Mouse (Mus musculus): ENCODE results near the gene Hs2st1.
"Not testable (repeated sequence)": the region's sequence is repeated elsewhere in the genome, so short reads cannot be mapped to it uniquely, and the experiment has no call there.

The Hs2st1 gene

GRCm38 (mm10) chr3:144570047-144570815, at the start of gene Hs2st1, which contains the start of gene Selenof:
Gene Hs2st1, minus strand, starts transcription at chr3:144570181.
Gene Selenof, plus strand, starts transcription at chr3:144570304.
- in situ Hi-C loops (cut with MboI, MseI), result loop anchor here (25.0 kb wide), 1 partner anchor 1342 kb away; the partner anchor contains the start of gene Bcl10

GRCm38 (mm10) chr3:144617633-144618180, 47.7 kb upstream of the Hs2st1 start:
- in situ Hi-C loops (cut with MboI, MseI), result loop anchor here (5.0 kb wide), 1 partner anchor 165 kb away; no protein-coding TSS in a partner anchor

- in situ Hi-C loops (cut with MboI, MseI), result loop anchor here (5.0 kb wide), 1 partner anchor 165 kb away; no protein-coding TSS in a partner anchor
Observed at GRCm38 (mm10) chr3:144616654-144617425, 46.9 kb upstream of the Hs2st1 start.

GRCm38 (mm10) chr3:144615459-144615858, 45.5 kb upstream of the Hs2st1 start:
- in situ Hi-C loops (cut with MboI, MseI), result loop anchor here (5.0 kb wide), 1 partner anchor 163 kb away; no protein-coding TSS in a partner anchor

GRCm38 (mm10) chr3:144614698-144615097, 44.7 kb upstream of the Hs2st1 start:
- in situ Hi-C loops (cut with MboI, MseI), result loop anchor here (5.0 kb wide), 2 partner anchors 82 to 162 kb away; no protein-coding TSS in a partner anchor

GRCm38 (mm10) chr3:144614277-144614676, 44.3 kb upstream of the Hs2st1 start:
- in situ Hi-C loops (cut with MboI, MseI), result loop anchor here (5.0 kb wide), 1 partner anchor 82 kb away; no protein-coding TSS in a partner anchor

- in situ Hi-C loops (cut with MboI, MseI), result loop anchor here (5.0 kb wide), 1 partner anchor 80 kb away; no protein-coding TSS in a partner anchor
Observed at GRCm38 (mm10) chr3:144612382-144612781, 42.4 kb upstream of the Hs2st1 start.

- in situ Hi-C loops (cut with MboI, MseI), result loop anchor here (5.0 kb wide), 1 partner anchor 79 kb away; no protein-coding TSS in a partner anchor
Observed at GRCm38 (mm10) chr3:144611626-144612271, 41.8 kb upstream of the Hs2st1 start.

- in situ Hi-C loops (cut with MboI, MseI), result loop anchor here (5.0 kb wide), 1 partner anchor 78 kb away; no protein-coding TSS in a partner anchor
Observed at GRCm38 (mm10) chr3:144610759-144611158, 40.8 kb upstream of the Hs2st1 start.

- in situ Hi-C loops (cut with MboI, MseI), result no loop called here
Observed at GRCm38 (mm10) chr3:144608090-144608489, 38.1 kb upstream of the Hs2st1 start.

- in situ Hi-C loops (cut with MboI, MseI), result no loop called here
Observed at GRCm38 (mm10) chr3:144606449-144606848, 36.5 kb upstream of the Hs2st1 start.

- in situ Hi-C loops (cut with MboI, MseI), result not testable (repeated sequence)
Observed at GRCm38 (mm10) chr3:144605811-144606210, 35.8 kb upstream of the Hs2st1 start.

- in situ Hi-C loops (cut with MboI, MseI), result no loop called here
Observed at GRCm38 (mm10) chr3:144604205-144604604, 34.2 kb upstream of the Hs2st1 start.

GRCm38 (mm10) chr3:144603558-144603957, 33.6 kb upstream of the Hs2st1 start:
- in situ Hi-C loops (cut with MboI, MseI), result no loop called here

GRCm38 (mm10) chr3:144602819-144603218, 32.8 kb upstream of the Hs2st1 start:
- in situ Hi-C loops (cut with MboI, MseI), result no loop called here

- in situ Hi-C loops (cut with MboI, MseI), result no loop called here
Observed at GRCm38 (mm10) chr3:144602413-144602812, 32.4 kb upstream of the Hs2st1 start.

- in situ Hi-C loops (cut with MboI, MseI), result no loop called here
Observed at GRCm38 (mm10) chr3:144597790-144598467, 27.9 kb upstream of the Hs2st1 start.

GRCm38 (mm10) chr3:144597121-144597520, 27.1 kb upstream of the Hs2st1 start:
- in situ Hi-C loops (cut with MboI, MseI), result no loop called here

GRCm38 (mm10) chr3:144592992-144593785, 23.2 kb upstream of the Hs2st1 start:
- in situ Hi-C loops (cut with MboI, MseI), result no loop called here

All from regulatory T cell (primary cell).